Mouse (Mus musculus) erythroblast, adult 5-6 weeks (primary cell): ENCODE measurements around the gene Dusp3. TPM values are rescaled to one million over a fixed set of nuclear protein-coding genes. Genes with fewer than 3 reads are reported as not detected.

ENCODE experiments used
- ATAC-seq: replicated peaks from 2 replicates; pipeline ENCODE4 v1.8.0; 2016; ENCODE audit warnings: moderate number of reproducible peaks, mild to moderate bottlenecking, moderate TSS enrichment, inconsistent platforms; ENCODE audit not compliant: poor library complexity, low FRiP score, severe bottlenecking
- total RNA-seq, 2 experiments: library from RNA; stranded (forward) in 1 of 2; stranded (reverse) in 1 of 2; fragments of 150-400 nt in 1 of 2; fragments of 200-764, 138-1000 nt in 1 of 2; gene quantifications; 2 replicates each; pipeline versions ENCODE4 v1.2.3 to v1.2.4; 2015 to 2017; ENCODE audit warnings: low replicate concordance in 2 of 2

Gene Dusp3
- total RNA-seq, 2 experiments from 2014 or later, result 1.5 to 5.0 TPM

DNA sequence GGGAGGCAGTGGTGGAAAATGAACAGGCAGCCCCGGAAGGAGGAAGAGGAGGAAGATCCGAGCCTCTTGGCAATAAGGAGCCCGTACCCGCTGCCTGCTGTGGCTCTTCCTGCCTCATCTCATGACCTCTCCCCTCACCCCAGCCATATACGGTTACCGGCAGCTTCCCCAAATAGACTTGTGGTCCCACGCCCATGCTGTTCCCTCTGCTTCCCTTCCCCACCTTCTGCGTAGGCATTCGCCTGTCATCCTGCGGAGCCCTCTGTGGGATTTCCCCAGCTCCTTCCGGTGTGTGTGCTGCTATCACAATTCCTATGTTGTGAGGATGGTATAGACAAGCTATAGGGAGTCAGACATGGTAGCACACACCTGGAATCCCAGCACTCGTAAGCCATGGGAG, 5.0 kb downstream of the Dusp3 start:
- ATAC-seq, result no peak

DNA sequence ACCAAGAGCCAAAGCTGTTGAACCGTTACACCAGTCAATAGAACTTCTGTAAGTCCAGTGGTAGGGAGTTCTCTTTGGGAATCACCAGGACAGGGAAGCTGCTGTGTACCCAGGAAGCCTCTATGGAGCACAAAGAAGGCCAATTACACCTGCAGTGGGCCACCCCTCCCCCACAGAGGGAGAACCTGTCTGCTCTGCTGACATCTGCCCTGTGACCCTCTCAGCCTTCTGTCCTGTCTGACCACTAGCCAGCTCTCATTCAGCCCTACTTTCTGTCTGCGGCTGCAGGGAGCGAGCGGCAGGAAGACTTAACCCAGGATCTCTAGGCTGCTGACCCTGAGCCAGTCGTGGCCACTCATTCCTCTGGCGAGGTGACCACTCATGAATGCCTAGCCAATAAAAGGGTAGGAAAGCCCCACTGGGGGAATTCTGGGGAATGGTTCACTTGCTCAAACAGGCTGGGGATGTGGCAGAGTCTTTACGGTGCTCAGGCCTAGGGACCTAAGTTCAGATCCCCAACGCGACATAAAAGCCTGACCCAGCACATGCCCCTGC, 6.1 kb downstream of the Dusp3 start:
- no peak for ATAC-seq

DNA sequence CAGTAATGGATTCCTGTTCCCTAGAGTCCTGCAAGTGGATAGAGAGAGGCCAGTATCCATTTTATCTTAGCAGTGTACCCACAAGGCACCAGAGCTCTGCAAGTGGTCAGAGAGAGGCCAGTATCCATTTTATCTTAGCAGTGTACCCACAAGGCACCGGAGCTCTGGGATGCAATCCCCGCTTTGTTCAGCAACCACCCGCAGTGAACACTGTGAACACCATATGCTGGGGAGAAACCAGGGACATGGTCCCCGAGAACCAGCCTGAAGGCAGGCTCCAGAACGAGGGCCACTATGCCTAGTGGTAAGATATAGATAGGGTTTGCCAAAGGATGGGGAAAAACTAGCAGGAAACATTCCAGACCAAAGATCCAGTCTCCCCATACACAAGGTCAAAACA, 7.7 kb downstream of the Dusp3 start:
- ATAC-seq, result no peak

DNA sequence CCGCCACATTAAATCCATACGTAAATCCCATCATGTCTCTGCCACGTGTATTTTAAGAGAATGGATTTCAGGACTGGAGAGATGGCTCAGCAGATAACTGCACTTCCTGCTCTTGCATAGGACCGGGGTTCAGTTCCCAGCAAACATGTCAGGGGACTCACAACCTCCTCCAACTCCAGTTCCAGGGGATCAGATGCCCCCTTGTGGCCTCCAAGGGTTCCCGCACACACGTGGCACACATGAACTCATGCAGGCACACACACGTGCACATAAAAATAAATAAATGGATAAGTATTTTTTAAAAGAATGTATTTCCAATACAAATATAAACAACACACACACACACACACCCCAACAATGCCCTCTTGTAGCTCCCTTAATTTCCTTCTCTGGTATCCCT, 9.9 kb downstream of the Dusp3 start:
- ATAC-seq, result no peak

DNA sequence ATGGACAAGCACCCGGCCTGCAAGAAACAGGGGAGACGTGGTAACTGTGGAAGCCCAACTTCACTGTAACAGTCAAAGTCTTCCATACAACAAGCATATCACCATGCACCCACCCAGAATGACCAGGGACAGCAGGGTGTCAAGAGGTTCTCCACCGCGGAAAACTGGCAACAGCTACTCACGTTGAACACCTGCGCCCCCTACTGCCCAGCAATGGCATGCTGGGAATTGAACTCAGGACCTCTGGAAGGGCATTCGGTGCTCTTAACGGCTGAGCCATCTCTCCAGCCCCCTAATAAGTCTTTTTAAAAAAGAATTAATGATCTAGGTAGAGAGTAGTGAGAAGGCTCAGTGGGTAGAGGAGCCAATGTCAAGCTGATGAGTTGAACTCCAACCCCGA, 11.9 kb downstream of the Dusp3 start:
- ATAC-seq, result no peak

DNA sequence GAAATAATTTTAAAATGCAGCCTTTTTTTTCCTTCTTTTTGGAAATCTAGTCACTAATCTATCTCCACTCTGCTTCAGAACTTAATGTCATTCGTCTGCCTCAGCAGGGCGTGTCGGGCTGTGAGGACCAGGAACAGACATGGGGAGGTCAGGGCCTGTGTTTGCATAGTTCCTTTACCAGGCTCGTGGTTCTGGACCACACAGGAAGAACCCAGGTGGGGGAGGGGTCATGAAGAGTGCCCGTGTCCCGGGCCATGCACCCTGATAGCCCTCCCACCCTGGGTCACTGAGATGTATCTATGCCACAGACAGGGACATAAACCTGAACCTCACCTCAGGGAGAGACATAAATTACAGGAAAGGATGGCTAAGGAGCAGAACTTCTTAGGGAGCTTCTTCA, 12.6 kb downstream of the Dusp3 start:
- ATAC-seq, result no peak

DNA sequence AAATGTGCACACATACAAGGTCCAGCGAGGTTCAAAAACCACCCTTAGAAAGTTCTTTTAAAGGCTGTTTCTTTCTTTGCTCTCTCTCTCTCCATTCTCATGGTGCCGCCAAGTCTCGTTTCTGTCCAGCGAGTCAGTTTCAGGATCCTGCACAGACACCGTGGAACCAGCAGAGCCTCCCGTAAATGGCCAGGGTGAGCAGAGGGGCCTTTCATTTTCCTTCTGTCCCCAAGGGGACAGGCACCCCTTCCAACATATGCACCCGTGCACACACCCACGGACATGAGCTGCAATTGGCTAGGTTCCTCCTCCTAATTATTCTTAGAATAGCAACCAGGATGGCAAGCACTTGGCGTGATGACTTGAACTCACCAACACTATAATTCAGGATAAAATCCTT, 13.3 kb downstream of the Dusp3 start:
- no peak for ATAC-seq

DNA sequence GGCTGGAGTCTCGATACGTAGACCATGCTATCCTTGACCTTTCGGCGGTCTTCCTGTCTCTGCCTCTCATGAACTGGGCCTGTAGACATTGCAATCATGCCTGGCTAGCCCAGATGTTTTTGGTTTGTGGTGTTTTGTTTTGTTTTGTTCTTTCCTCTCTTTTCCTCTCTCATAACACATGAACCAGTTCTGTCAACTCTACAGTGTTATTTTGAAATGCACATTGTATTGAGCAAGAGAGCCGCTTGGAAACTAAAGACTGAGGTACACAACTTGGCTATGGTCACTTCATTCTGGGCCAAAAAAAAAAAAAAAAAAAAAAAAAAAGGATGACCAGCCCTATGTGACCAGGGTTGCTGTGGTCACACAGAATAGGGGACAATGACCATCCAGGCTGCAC, 14.2 kb downstream of the Dusp3 start:
- no peak for ATAC-seq

DNA sequence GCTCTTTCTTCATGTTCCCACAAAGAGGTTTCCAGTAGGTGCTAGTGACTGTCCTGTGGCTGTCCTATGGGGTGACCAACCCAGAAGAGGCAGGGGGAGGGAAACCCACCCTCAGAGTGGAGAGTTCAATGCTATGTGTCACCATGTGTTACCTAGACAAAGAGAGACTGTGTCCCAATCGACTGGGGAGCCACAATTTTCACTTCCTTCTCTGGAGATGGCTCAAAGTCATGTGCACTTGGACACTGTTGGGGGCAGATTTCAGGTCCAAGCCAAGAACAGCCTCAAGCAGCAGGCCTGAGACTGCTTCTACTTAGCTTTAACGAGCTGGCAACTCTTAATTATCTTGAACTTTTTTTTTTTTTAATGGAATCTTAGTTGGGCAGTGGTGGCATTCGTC, 14.7 kb downstream of the Dusp3 start:
- no peak for ATAC-seq

DNA sequence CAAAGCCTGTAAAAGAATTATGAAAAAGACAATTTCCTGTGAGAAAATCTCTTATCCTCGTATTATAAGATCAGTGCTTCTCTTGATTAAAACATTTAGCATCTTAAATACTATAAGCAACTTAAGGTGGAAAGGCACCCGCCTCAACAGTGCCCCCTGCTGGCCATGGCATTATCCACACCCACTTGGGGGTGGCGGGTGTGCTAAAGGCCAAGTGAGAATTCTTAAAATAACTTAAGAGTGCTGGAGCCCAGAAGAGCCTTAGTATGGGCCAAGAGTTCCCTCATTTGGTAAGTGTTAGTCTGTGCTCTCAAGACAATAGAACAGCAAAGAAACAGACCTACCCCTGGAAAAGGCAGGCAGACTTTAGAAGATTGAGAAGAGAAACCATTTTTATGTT, 15.4 kb downstream of the Dusp3 start:
- ATAC-seq, result no peak

DNA sequence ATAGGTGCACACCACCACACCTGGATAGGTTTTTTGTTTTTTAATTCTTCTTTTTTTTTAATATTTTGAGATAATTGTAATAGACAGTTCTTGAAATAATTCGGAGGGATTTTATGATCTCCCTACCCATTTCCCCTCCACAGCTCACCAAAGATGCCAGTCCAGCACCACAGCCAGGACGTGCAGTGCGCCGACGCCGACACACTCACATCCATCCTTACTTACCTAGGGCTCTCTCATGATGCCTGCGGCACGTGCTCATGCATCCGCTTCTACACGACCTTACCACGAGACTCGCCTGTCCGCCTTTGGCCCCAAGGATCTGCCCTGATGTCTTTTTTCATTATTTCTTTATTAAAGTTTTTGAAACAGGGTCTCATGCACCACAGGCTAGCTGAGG, 17.0 kb downstream of the Dusp3 start:
- ATAC-seq, result no peak

DNA sequence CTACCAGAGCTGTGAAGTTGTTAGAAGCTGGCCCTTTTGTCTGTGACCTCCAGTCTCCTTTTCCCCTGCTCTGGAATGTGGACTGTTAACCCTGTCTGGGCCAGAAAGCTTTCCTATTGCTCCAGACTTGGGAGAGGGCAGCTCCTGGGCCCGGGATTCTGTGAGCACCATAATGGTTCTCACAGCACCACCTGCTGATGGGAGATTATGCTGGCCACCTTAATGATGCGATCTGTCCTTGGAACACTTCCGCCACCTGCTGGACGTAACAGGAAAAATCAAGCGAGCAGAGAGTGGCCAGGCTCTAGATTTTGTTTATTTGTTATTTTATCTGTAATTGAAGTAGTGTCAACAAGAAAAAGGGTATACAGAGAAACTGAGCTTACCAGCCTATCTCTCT, 18.0 kb downstream of the Dusp3 start:
- peak; percentile 71; the same call in 1 of the 2 replicates for ATAC-seq

DNA sequence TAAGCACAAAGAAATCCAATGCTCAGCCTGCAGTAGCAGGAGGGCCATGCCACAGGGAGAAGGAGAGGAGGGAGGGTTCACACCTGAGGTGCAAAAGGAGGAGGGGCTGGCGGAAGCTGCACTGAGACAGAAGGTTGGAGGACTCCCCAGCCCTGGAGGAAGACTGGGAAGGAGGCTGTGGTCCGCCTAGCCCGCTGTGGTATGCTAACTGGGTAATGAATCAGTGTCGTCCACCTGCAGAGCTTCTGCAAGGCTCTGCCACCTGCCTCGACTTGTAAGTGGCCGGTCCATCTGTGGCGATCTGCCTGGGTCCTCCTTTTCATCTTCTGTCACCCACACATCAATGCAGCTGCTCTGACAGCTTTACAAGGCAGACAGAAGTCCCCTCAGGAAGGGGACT, 18.5 kb downstream of the Dusp3 start:
- ATAC-seq, result no peak

DNA sequence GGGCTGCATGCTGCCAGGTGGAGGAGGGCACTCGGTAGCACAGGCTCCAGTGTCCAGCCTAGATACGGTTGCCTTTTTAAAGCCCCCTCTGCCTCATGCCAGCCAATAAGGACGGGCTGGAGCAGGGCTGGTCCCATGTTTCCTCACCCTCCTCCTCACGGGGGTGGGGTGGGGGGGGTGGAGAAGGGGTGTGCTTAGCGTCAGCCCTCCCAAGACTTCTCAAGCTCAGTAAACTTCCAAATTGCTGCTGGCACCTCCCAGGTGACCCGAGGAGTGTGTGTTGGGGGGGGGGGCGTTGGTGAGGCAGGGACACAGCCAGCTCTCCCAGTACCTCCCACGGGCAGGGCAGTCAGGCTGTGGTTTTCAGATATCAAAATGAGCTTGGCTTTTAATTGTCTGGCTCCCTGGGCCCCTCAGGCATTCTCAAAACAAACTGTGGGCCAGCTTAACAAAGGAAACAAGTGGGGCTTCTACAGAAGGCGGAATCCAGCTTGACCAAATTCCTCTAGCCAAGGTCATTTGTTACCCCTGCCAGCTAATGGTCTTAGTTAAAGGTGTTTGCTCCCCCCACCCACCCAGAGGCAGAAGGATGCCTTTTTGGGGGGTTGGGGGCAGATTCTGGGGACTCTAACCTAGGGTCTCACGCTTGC, 19.7 kb downstream of the Dusp3 start, which contains the start of gene Sost:
Gene Sost (minus strand): TSS at position 51 of the 650 bp plus-strand sequence.
- no peak for ATAC-seq

DNA sequence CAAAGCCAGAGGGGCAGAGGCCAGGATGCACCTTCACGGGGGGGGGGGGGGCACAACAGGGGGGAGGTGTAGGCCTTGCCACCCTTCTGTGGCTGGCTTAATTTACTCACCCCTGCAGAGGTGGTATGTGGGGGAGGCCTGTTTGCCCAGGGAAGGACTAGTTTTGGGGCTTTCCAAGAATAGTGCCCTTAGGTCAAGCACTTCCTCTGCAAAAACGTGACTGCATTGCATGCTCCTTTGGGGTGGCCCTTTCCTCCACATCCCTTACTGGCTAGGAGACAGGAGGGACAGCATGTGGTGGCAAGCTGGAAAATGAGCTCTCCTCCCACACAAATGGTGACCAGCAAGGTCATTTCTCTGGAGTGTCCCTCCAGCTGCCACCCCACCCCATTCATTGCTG, 21.3 kb downstream of the Dusp3 start:
- no peak for ATAC-seq

DNA sequence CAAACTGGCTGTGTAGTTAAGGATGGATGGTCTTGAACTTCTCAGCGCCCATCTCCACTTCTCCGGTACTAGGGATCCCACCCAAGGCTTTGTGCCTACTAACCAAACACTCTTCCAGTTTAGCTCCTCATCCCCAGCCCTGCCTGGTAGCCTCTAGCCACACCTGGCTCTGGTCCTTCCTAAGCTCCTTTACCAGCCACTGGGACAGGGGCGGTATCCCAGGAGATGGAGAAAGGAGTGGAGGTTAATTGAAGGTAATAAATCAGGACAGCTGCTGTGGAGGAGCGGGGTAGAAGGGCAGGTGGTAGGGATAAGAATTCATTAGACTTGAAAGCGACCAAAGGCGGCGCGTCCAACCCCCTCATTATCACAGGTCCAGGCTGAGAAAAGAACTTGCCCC, 22.2 kb downstream of the Dusp3 start:
- ATAC-seq, result no peak

DNA sequence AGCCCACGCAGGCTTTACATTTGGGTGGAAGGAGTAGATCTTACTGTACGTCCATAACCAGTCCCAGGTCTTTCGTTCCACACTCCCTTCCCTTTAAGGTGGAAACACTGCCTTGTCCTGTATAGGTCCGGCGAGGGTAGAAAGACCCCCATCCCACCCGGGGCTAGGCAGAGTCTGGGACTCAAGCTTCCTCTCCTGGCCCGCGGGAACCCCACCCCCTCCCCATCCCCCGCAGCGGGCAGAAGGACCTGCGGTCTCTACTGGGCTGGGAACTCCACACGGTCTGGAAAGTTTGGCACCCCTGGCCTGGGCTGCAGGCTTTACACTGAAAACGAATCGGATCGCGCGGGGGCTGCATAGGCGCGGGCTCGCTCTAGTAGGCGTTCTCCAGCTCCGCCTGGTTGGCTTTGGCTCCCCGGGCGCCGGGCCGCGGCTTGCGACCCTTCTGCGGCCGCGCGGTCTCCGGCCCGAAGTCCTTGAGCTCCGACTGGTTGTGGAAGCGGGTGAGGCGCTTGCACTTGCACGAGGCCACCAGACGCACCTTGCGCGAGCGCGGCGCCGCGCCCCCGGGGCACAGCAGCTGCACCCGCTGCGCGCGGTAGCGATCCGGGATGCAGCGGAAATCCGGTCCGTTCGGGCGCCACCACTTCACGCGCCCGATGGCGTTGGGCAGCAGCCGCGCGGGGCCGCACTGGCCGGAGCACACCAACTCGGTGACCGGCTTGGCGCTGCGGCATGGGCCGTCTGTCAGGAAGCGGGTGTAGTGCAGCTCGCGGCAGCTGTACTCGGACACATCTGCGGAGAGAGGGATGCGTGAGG, 23.1 kb downstream of the Dusp3 start:
- ATAC-seq, result no peak

DNA sequence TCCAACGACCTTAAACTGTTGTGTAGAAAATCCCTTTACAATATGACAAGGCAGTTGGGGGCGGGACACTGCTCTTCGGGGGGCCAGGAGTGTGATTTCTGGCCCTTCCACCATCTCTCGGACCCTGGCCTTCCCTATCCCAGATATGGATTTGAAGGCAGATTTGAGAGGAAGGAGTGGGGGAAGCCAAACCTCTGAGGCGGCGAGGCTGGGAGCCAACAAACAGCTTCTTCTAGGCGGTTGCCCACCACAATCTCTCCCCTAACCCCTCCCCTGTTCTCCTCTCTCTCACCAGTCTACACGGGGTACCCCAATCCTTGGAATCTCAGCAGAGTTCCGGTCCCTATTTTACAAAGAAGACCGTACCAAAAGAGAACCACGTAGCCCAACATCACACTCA, 23.8 kb downstream of the Dusp3 start:
- no peak for ATAC-seq

DNA sequence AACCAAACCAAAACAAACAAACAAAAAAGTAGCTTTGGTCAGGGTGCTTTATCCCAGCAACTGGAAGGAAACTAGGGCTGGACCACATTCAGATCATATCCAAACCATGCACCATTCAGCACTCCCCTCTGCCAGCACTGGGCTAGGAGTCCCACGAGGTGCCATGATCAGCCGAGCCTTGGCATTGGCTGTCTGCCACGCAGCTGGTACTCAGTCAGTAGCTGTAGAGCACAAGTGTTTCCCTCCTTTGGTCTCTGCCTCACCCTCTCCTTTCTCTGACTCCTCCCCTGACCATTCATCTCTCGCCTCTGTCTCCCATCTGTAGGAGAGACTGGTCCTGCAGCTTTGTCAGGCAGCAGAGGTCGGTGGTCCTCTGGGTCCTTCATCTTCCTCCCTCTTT, 29.3 kb downstream of the Dusp3 start:
- ATAC-seq, result no peak

DNA sequence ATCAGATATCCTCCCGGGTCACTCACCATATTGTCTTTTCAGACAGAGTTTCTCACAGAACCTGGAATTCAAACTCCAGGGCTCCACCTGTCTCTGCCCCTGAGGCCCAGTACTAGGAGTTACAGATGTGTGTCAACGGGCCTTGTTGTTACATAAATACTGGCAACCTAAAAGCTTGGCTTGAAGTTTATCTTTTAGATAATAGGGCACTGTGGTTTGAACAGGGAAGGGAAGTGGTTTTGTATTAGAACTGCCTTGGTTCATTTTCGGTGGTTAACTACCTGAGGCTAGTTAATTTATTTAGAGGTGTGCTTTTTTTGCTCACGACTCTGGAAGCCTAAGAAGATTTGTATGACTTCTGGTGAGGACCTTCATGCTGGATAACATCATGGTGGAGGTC, 33.4 kb downstream of the Dusp3 start:
- no peak for ATAC-seq
